Mouse (Mus musculus): ENCODE measurements at regions not wholly inside any gene's neighbourhood (a gene's known extent, or its start where the extent isn't known, plus 50 kb on each side); places are given as distances from the start of the nearest gene placed in this dataset.

DNA sequence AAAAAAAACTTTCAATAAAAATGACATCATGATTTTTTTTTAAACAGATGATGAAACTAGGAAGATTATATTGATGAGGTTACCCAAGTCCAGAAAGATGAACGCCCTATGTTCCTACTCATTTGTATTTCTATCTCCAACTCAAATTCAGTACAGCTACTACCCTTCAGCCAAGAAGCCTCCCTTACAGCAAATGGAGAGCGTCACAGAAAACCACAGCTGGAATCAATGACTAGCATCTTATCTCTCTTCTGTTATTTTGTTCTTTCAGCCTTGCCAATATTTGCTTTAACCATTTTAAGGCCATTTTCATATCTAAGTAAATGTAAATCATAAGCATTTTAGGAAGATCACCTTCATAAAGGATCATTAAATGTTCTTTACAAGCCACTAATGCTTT is 553.9 kb upstream of the Flrt2 start:
- H3K27me3 ChIP-seq (replicated peaks; ENCODE audit: control insufficient read depth, insufficient read depth, low read length): no peaks in the 10 kb centered on the region
- TF ChIP-seq CTCF (conservative IDR thresholded peaks at IDR 0.05; ENCODE audit: insufficient read depth, insufficient read length, low read depth, low read length): no peak
- TF ChIP-seq POLR2A (IDR thresholded peaks at IDR 0.05; ENCODE audit: low read depth, low read length): no peak
- H3K4me3 ChIP-seq (ENCODE audit: insufficient read depth, low read depth, low read length): no peak overlapping the region
- H3K4me1 ChIP-seq (ENCODE audit: control insufficient read depth, insufficient read depth, low read length): no peaks in the 10 kb centered on the region
- no peak for DNase-seq
- H3K27ac ChIP-seq (ENCODE audit: insufficient read depth, low read depth, low read length): no peak overlapping the region
- 87% methylated on average over 2 of the region's 2 CpGs for WGBS
- H3K36me3 ChIP-seq (ENCODE audit: control insufficient read depth, insufficient read depth, low read length): no peaks in the 10 kb centered on the region

GRCm38 (mm10) chr12:95171051-95171450 is 521.0 kb upstream of the Flrt2 start:
- no peak overlapping the region for H3K27ac ChIP-seq (ENCODE audit: insufficient read depth, low read depth, low read length)
- no peaks in the 10 kb centered on the region for H3K27me3 ChIP-seq (replicated peaks; ENCODE audit: control insufficient read depth, insufficient read depth, low read length)
- 51% methylated on average over 2 of the region's 2 CpGs for WGBS
- no peak overlapping the region for H3K4me3 ChIP-seq (ENCODE audit: insufficient read depth, low read depth, low read length)
- H3K36me3 ChIP-seq (ENCODE audit: control insufficient read depth, insufficient read depth, low read length): no peaks in the 10 kb centered on the region
- TF ChIP-seq POLR2A (IDR thresholded peaks at IDR 0.05; ENCODE audit: low read depth, low read length): no peak
- TF ChIP-seq CTCF (conservative IDR thresholded peaks at IDR 0.05; ENCODE audit: insufficient read depth, insufficient read length, low read depth, low read length): no peak
- H3K4me1 ChIP-seq (ENCODE audit: control insufficient read depth, insufficient read depth, low read length): no peaks in the 10 kb centered on the region
- no peak for DNase-seq

DNA sequence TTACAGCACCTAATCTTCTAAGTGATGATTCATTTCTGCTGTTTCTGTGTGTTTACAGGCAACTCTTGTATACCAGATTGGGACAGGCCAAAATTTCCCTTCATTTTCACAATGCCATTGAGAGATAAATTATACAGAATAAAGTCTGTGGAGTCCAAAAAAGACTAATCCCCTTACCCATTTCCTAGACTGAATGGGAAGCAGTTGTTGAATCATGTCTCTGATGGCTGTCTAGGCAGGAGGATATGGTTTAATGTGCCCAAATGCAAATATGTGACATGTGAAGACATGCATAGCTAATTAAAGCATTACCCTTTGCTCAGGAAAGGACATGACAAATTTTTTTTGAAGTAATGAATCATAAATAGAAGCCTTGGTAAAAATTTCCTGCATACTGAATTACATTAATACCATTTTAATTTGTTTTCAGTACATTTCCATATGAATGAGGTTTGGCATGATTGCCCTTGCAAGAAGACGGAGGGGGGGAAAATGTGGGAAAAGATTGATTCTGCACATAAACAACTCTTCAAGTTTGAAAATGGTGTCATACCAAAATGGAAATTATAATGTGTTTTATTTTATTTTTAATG is 518.1 kb upstream of the Flrt2 start:
- no peak overlapping the region for H3K27ac ChIP-seq (ENCODE audit: insufficient read depth, low read depth, low read length)
- TF ChIP-seq CTCF (conservative IDR thresholded peaks at IDR 0.05; ENCODE audit: insufficient read depth, insufficient read length, low read depth, low read length): no peak
- no peak for TF ChIP-seq POLR2A (IDR thresholded peaks at IDR 0.05; ENCODE audit: low read depth, low read length)
- H3K4me3 ChIP-seq (ENCODE audit: insufficient read depth, low read depth, low read length): no peak overlapping the region
- no peaks in the 10 kb centered on the region for H3K4me1 ChIP-seq (ENCODE audit: control insufficient read depth, insufficient read depth, low read length)
- DNase-seq: no peak
- H3K27me3 ChIP-seq (replicated peaks; ENCODE audit: control insufficient read depth, insufficient read depth, low read length): no peaks in the 10 kb centered on the region
- WGBS: 77% methylated on average over 1 of the region's 1 CpGs
- no peaks in the 10 kb centered on the region for H3K36me3 ChIP-seq (ENCODE audit: control insufficient read depth, insufficient read depth, low read length)

DNA sequence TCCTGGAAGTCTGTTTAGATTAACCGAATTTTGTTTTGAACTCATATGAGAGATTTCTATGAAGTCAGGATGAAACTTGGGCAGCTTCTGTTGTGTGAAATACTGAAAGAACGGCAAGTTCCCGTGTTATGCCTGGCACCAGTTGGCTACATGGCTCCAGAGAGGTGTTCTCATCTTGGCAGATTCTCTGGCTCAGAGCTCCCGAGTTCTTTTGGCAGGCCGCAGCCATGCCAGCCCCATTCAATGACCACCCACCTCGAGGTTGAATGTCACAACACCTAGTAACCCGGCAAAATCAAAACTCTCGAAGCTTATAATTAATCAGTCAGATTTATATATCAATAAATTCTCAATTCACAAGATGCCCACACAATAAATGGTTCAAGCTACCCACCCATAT is 489.5 kb upstream of the Flrt2 start:
- Histone ChIP-seq H3K36me3 (ENCODE audit: control insufficient read depth, insufficient read depth, low read length) (no peaks in the 10 kb centered on the region), H3K27ac (ENCODE audit: insufficient read depth, low read depth, low read length) (no peak overlapping the region), H3K27me3 (replicated peaks; ENCODE audit: control insufficient read depth, insufficient read depth, low read length) (no peaks in the 10 kb centered on the region), H3K4me3 (ENCODE audit: insufficient read depth, low read depth, low read length) (no peak overlapping the region), H3K4me1 (ENCODE audit: control insufficient read depth, insufficient read depth, low read length) (no peaks in the 10 kb centered on the region)
- no peak for TF ChIP-seq POLR2A (IDR thresholded peaks at IDR 0.05; ENCODE audit: low read depth, low read length)
- TF ChIP-seq CTCF (conservative IDR thresholded peaks at IDR 0.05; ENCODE audit: insufficient read depth, insufficient read length, low read depth, low read length): no peak
- WGBS: 85% methylated on average over 8 of the region's 8 CpGs
- DNase-seq: no peak

DNA sequence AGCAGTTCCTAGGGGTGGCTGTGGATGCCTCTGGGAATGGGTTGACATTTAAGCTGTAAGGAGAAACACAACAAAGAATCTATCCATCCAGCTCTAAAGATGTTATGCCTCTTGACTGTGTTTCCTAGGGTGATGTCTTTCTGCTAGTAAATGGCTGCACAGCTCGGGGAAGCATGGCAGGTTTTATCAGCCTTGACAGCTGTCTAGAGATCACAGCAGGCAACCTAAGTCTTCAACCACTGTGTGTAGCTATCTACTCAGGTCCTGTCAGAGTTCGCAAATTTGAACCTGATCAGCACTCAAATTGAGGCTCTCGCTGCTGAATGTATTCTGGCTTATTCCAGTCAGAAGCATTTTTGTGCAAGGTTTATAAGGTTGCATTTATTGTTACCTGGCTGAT is 486.9 kb upstream of the Flrt2 start:
- H3K27ac ChIP-seq (ENCODE audit: insufficient read depth, low read depth, low read length): no peak overlapping the region
- H3K4me1 ChIP-seq (ENCODE audit: control insufficient read depth, insufficient read depth, low read length): no peaks in the 10 kb centered on the region
- H3K4me3 ChIP-seq (ENCODE audit: insufficient read depth, low read depth, low read length): no peak overlapping the region
- no peak for DNase-seq
- no peaks in the 10 kb centered on the region for H3K36me3 ChIP-seq (ENCODE audit: control insufficient read depth, insufficient read depth, low read length)
- no peaks in the 10 kb centered on the region for H3K27me3 ChIP-seq (replicated peaks; ENCODE audit: control insufficient read depth, insufficient read depth, low read length)
- WGBS: 74% methylated on average over 3 of the region's 3 CpGs
- TF ChIP-seq CTCF (conservative IDR thresholded peaks at IDR 0.05; ENCODE audit: insufficient read depth, insufficient read length, low read depth, low read length): no peak
- TF ChIP-seq POLR2A (IDR thresholded peaks at IDR 0.05; ENCODE audit: low read depth, low read length): no peak

DNA sequence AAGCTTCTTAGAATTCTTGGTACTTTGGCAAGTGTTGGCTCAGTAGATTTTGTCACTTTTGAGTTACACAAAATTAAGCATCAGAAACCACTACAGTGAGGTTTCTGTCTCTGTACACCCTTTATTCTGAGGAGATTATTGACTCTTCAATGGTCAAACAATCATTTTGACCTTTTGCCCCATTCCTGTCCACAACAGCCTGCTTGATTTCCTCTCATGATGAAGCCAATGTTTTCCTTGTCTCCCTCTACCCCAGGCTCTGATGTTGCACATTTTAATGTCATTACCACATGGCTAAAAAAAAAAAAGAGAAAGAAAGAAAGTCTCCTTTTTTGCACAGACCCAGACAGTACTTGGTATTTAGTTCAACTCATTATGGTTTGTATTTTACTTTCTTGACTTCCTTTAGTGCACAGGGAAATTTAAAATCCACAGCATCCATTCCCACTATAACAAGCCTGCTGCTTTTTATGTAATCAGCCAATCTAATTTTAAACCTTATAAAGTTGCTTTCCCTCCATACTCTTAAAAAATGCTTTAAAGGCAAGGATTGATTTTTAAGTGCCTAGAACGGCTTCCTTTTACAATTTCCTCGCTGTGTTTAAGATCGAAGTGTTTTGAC is 452.8 kb upstream of the Flrt2 start:
- Histone ChIP-seq H3K4me3 (ENCODE audit: insufficient read depth, low read depth, low read length) (no peak overlapping the region), H3K36me3 (ENCODE audit: control insufficient read depth, insufficient read depth, low read length) (no peaks in the 10 kb centered on the region), H3K27me3 (replicated peaks; ENCODE audit: control insufficient read depth, insufficient read depth, low read length) (no peaks in the 10 kb centered on the region), H3K27ac (ENCODE audit: insufficient read depth, low read depth, low read length) (no peak overlapping the region), H3K4me1 (ENCODE audit: control insufficient read depth, insufficient read depth, low read length) (no peaks in the 10 kb centered on the region)
- WGBS: 18% methylated on average over 3 of the region's 3 CpGs
- DNase-seq: no peak
- TF ChIP-seq CTCF (conservative IDR thresholded peaks at IDR 0.05; ENCODE audit: insufficient read depth, insufficient read length, low read depth, low read length) (no peak), POLR2A (IDR thresholded peaks at IDR 0.05; ENCODE audit: low read depth, low read length) (no peak)

- Histone ChIP-seq H3K36me3 (ENCODE audit: control insufficient read depth, insufficient read depth, low read length) (no peaks in the 10 kb centered on the region), H3K27ac (ENCODE audit: insufficient read depth, low read depth, low read length) (no peak overlapping the region), H3K27me3 (replicated peaks; ENCODE audit: control insufficient read depth, insufficient read depth, low read length) (no peaks in the 10 kb centered on the region), H3K4me1 (ENCODE audit: control insufficient read depth, insufficient read depth, low read length) (no peaks in the 10 kb centered on the region), H3K4me3 (ENCODE audit: insufficient read depth, low read depth, low read length) (no peak overlapping the region)
- 55% methylated on average over 3 of the region's 3 CpGs for WGBS
- TF ChIP-seq CTCF (conservative IDR thresholded peaks at IDR 0.05; ENCODE audit: insufficient read depth, insufficient read length, low read depth, low read length): no peak
- no peak for TF ChIP-seq POLR2A (IDR thresholded peaks at IDR 0.05; ENCODE audit: low read depth, low read length)
- DNase-seq: no peak
Observed at GRCm38 (mm10) chr12:95267187-95267586, 424.8 kb upstream of the Flrt2 start.

Measured in kidney, adult 2 months (tissue).